Mouse (Mus musculus): ENCODE data around the gene Rnd1.

The Rnd1 gene

GRCm38 (mm10) chr15:98676940-98677728 lies at the start of gene Rnd1:
Gene Rnd1, minus strand, starts transcription at chr15:98677461.
- in situ Hi-C loops (cut with MboI; ENCODE audit: low pct_unique_long_range_greater_than_20kb in 1 of 2, low sequenced_read_pairs in 2 of 2, unreplicated experiment in 1 of 2): no loop called here

GRCm38 (mm10) chr15:98726746-98727145 lies 49.5 kb upstream of the Rnd1 start:
- in situ Hi-C loops (cut with MboI; ENCODE audit: low pct_unique_long_range_greater_than_20kb in 1 of 2, low sequenced_read_pairs in 2 of 2, unreplicated experiment in 1 of 2): no loop called here

- in situ Hi-C loops (cut with MboI; ENCODE audit: low pct_unique_long_range_greater_than_20kb in 1 of 2, low sequenced_read_pairs in 2 of 2, unreplicated experiment in 1 of 2): no loop called here
These were observed 48.8 kb upstream of the Rnd1 start for GRCm38 (mm10) chr15:98726079-98726478.

- in situ Hi-C loops (cut with MboI; ENCODE audit: low pct_unique_long_range_greater_than_20kb in 1 of 2, low sequenced_read_pairs in 2 of 2, unreplicated experiment in 1 of 2): no loop called here
These were observed 47.2 kb upstream of the Rnd1 start for GRCm38 (mm10) chr15:98724441-98724840.

- in situ Hi-C loops (cut with MboI; ENCODE audit: low pct_unique_long_range_greater_than_20kb in 1 of 2, low sequenced_read_pairs in 2 of 2, unreplicated experiment in 1 of 2): no loop called here
These were observed 45.6 kb upstream of the Rnd1 start for GRCm38 (mm10) chr15:98722854-98723253.

GRCm38 (mm10) chr15:98722191-98722590 lies 44.9 kb upstream of the Rnd1 start:
- in situ Hi-C loops (cut with MboI; ENCODE audit: low pct_unique_long_range_greater_than_20kb in 1 of 2, low sequenced_read_pairs in 2 of 2, unreplicated experiment in 1 of 2): no loop called here

- in situ Hi-C loops (cut with MboI; ENCODE audit: low pct_unique_long_range_greater_than_20kb in 1 of 2, low sequenced_read_pairs in 2 of 2, unreplicated experiment in 1 of 2): no loop called here
These were observed 40.0 kb upstream of the Rnd1 start for GRCm38 (mm10) chr15:98717301-98717700.

GRCm38 (mm10) chr15:98714230-98714652 lies 37.0 kb upstream of the Rnd1 start:
- in situ Hi-C loops (cut with MboI; ENCODE audit: low pct_unique_long_range_greater_than_20kb in 1 of 2, low sequenced_read_pairs in 2 of 2, unreplicated experiment in 1 of 2): no loop called here

- in situ Hi-C loops (cut with MboI; ENCODE audit: low pct_unique_long_range_greater_than_20kb in 1 of 2, low sequenced_read_pairs in 2 of 2, unreplicated experiment in 1 of 2): no loop called here
These were observed 33.2 kb upstream of the Rnd1 start for GRCm38 (mm10) chr15:98710442-98710841.

GRCm38 (mm10) chr15:98707766-98708372 lies 30.6 kb upstream of the Rnd1 start, which contains the start of gene Ccdc65:
Gene Ccdc65, plus strand, starts transcription at chr15:98708207.
- in situ Hi-C loops (cut with MboI; ENCODE audit: low pct_unique_long_range_greater_than_20kb in 1 of 2, low sequenced_read_pairs in 2 of 2, unreplicated experiment in 1 of 2): no loop called here

- in situ Hi-C loops (cut with MboI; ENCODE audit: low pct_unique_long_range_greater_than_20kb in 1 of 2, low sequenced_read_pairs in 2 of 2, unreplicated experiment in 1 of 2): no loop called here
These were observed 27.1 kb upstream of the Rnd1 start for GRCm38 (mm10) chr15:98704312-98704711.

GRCm38 (mm10) chr15:98699190-98700105 lies 22.2 kb upstream of the Rnd1 start:
- in situ Hi-C loops (cut with MboI; ENCODE audit: low pct_unique_long_range_greater_than_20kb in 1 of 2, low sequenced_read_pairs in 2 of 2, unreplicated experiment in 1 of 2): no loop called here

GRCm38 (mm10) chr15:98696216-98696615 lies 19.0 kb upstream of the Rnd1 start:
- in situ Hi-C loops (cut with MboI; ENCODE audit: low pct_unique_long_range_greater_than_20kb in 1 of 2, low sequenced_read_pairs in 2 of 2, unreplicated experiment in 1 of 2): no loop called here

- in situ Hi-C loops (cut with MboI; ENCODE audit: low pct_unique_long_range_greater_than_20kb in 1 of 2, low sequenced_read_pairs in 2 of 2, unreplicated experiment in 1 of 2): no loop called here
These were observed 18.5 kb upstream of the Rnd1 start for GRCm38 (mm10) chr15:98695726-98696125.

GRCm38 (mm10) chr15:98692171-98692715 lies 15.0 kb upstream of the Rnd1 start:
- in situ Hi-C loops (cut with MboI; ENCODE audit: low pct_unique_long_range_greater_than_20kb in 1 of 2, low sequenced_read_pairs in 2 of 2, unreplicated experiment in 1 of 2): no loop called here

- in situ Hi-C loops (cut with MboI; ENCODE audit: low pct_unique_long_range_greater_than_20kb in 1 of 2, low sequenced_read_pairs in 2 of 2, unreplicated experiment in 1 of 2): no loop called here
These were observed 14.4 kb upstream of the Rnd1 start for GRCm38 (mm10) chr15:98691486-98692147.

- in situ Hi-C loops (cut with MboI; ENCODE audit: low pct_unique_long_range_greater_than_20kb in 1 of 2, low sequenced_read_pairs in 2 of 2, unreplicated experiment in 1 of 2): no loop called here
These were observed 12.4 kb upstream of the Rnd1 start for GRCm38 (mm10) chr15:98689682-98690081.

GRCm38 (mm10) chr15:98685926-98686325 lies 8.7 kb upstream of the Rnd1 start:
- in situ Hi-C loops (cut with MboI; ENCODE audit: low pct_unique_long_range_greater_than_20kb in 1 of 2, low sequenced_read_pairs in 2 of 2, unreplicated experiment in 1 of 2): no loop called here

Data from mouse embryonic stem cell (cell line).